Mouse (Mus musculus) right cerebral cortex, postnatal 10 days (tissue): Measurements from ENCODE around the gene Fnbp1.

ENCODE experiments used
- DNase-seq, 2 experiments: peaks; one replicate each; pipeline ENCODE4 v3.0.0; 2021; ENCODE audit warnings: low spot score in 2 of 2

Fnbp1 gene

DNA sequence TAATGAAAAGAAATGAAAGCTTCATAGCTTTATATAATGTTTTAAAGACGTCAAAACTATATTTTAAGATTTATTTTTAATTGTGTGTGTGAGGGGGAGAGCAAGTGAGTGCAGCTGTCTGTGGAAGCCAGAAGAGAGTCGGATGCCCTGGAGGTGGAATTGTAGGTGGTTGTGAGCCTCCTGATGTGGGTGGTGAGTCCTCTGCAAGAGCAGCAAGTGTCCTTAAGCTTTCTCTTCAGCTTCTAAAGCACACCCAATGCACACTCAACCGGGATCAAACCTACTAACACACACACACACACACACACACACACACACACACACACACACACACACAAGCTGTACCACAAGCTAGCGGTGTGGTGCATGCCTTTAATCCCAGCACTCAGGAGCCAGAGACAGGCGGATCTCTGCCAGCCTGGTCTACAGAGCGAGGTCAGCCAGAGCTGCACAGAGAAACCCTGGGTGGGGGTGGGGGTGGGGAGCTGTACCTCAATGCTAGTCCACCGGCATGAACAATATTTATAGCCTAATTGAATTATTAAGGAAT is 74.0 kb downstream of the Fnbp1 start:
- no peak for DNase-seq

DNA sequence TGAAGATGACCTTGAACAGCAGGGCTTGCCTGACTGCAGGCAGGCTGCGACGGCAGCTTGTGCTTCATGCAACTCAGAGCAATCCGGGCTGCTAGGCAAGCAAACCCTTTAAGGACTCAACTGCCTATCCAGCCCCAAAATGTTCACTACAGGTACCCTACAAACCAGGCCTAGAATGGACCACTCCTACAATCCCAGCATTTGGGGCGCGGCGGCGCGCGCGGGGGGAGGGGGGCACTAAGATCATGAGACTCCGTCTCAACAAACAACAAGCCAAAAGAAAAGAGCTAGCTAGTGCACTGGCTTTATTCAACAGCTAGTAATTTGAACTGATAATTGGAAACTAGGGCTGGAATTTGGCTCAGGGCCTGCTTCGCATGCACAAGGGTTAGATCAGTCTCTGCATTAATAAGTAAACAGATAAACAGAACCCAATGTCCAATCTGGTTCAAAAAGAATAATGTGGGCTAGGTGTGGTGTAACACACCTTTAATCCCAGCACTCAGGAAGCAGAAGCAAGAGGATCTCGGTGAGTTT is 74.7 kb downstream of the Fnbp1 start:
- DNase-seq: no peak

DNA sequence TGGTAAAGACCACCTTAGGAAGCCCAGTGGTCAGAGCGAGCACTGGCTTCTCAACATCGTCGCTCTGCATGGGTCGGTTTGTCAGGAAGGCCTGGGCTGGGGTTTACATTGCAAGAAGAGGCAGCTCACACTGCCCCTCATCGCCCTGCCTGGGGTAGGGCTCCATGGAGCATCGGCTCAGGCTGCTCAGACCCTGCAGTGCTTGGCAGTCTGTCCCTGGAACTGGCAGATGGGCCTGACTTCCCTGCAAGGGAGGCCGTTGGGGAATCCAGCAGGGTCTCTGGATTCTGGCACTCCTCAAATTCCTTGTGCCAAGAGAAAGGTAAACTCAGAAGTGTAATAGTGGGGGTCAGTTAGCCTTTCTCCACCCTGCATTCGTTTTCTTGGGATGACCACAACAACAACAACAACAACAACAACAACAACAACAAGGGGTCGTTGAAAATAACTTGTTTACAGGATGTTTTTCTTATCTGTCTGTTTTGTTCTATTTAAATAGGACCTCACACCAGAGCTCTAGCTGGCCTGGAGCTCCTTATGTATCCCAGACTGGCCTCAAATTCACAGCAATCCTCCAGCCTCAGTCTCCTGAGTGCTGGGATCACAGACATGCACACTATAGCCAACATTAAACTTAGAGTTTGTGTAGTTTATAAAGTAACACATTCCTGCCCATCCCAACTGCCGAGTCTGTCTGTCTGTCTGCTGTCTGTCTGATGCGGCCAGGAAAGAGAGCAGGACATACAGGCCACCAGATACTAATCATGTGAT is 75.6 kb downstream of the Fnbp1 start:
- DNase-seq: peak in 1 of 2 experiments; percentile 43

DNA sequence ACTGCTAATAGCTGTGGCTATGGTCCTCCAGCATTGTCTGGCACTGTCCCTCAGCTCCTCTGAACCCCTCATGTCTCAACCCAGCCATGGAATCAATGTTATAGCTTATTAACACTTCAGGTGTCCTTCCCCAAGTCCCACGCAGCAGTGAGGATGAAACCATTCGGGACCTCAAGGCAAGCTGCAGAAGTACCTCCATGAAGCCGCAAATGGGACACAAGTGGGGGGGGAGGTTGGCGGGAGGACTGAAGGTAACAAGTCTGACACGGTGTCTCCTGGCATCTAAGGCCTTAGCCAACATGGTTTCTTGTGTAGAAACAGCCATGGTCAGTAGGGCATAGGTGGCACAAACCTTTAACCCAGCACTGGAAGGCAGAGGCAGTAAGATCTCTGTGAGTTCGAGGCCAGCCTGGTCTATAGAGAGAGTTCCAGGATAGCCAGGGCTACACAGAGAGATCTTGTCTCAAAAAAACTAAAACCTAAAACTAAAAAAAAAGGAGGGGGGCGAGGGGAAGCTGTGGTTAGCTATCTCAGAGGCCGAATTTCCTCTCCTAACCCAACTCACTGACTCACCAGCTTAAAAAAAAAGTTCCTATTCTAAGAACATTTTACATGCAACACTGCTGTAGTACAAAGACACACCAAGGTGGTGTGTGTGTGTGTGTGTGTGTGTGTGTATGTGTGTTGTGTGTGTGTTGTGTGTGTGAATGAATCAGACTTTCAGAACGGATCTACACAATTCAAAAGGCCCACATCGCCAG is 79.8 kb downstream of the Fnbp1 start:
- DNase-seq: no peak

DNA sequence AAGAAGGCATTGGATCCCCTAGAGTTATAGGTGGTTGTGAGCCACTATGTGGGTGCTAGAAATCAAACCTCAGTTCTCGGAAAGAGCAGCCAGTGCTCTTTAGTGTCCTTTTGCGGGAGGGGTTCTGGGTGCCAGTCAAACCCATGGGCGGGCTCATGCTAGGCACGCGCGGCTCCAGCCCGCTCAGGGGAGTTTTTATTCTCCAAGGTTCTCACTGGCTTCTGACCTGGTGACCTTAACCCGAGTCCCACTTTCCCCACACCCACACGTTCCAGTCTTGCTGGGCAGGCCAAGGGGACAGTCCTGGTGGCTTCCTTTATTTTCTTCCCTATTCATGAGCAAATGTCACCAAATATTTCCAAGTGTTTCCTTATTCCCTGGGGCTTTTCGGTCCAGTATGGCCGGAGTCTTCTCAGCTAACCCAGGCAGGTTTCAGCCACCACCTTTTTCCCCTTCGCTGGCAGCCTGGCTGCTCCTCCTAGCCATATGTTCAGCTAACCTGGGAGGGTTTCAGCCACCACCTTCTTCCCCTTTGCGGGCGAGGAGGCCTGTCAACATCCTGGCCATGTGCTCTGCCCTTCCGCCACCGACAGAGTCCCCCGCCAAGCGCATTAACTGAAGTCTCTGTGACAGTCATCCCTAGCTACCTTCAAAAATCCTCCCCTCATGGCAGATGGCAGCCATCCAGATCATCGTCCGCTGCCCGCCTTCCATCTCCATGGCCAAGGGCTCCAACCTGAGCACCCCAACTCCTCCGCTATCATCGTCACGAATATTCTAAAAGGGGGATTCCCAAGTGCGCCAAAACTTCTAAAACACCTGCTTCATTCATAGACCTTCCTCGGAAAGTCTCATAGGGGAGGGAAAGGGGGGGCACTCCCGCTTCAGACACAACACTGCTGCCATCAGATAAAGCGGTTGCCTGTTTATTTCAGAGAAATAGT is 80.7 kb downstream of the Fnbp1 start:
- DNase-seq: peak in 1 of 2 experiments; percentile 43

DNA sequence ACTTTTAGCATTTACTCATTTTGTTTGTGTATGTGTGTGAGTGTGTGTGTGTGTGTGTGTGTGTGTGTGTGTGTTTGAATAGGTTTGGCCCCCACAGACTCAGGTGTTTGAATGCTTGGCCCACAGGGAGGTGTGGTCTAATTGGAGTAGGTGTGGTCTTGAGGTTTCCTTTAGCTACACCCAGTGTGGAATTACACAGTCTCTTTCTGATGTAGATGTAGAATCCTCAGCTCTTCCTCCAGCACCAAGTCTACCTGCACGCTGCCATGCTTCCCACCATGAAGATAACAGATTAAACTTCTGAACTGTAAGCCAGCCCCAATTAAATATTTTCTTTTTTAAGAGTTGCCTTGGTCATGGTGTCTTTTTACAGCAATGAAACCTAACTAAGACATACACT is 81.5 kb downstream of the Fnbp1 start:
- no peak for DNase-seq

DNA sequence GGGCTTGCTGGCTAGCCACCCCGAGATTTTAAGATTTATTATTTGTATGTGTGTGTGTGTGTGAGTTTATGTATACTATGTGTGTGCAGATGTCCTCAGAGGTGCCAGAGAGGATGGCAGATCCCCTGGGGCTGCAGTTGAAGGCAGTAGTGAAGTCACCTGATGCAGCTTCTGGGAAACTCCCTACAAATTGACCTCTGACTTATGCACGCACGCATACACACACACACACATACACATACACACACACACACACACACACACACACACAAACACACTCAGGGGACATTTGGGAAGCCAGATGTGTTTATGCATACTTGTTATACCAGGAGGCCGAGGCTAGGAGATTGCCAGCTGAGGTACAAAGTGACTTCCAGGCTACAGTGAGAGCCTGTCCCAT is 83.4 kb downstream of the Fnbp1 start:
- DNase-seq: no peak

DNA sequence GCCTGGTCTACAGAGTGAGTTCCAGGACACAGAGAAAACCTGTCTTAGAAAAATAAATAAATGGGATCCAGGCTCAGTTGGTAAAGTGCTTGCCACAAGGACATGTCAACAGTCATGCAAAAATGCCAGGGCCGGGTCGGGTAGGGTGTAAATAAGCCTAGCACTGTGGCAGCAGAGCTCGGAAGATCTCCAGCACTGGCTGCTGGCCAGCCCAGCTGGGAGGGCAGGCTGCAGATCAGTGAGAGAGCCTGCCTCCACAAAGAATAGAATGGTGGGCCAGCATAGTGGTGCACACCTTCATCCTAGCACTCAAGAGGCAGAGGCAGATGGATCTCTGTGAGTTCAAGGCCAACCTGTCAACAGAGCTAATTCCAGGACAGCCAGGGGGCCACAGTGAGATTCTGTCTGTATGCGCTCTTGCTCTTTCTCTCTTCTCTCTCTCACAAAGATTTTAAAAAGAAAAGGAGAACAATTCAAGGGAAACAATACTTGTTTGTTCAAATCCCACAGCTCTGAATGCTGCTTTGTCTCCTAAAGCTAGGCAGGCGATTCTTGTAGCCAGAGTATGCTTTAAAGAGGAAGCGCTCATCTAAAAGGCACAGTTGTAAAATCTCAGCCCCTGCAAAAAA is 84.1 kb downstream of the Fnbp1 start:
- peak in 1 of 2 experiments; percentile 46 for DNase-seq

DNA sequence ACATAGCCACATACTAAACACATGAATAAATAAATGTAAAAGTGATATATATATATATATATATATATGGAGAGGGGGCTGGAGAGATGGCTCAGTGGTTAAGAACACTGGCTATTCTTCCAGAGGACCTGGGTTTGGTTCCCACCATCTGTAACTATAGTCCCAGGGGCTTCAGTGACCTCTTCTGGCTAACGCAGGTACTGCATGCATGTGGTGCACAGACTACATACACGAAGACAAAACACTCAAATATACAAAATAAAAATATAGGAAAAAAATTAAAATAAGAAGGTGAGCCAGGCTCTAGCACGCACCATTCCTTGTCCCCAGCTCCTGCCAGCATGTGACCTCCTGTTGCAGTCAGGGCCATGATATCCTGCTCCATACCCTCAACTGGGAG is 85.7 kb downstream of the Fnbp1 start:
- DNase-seq: no peak

DNA sequence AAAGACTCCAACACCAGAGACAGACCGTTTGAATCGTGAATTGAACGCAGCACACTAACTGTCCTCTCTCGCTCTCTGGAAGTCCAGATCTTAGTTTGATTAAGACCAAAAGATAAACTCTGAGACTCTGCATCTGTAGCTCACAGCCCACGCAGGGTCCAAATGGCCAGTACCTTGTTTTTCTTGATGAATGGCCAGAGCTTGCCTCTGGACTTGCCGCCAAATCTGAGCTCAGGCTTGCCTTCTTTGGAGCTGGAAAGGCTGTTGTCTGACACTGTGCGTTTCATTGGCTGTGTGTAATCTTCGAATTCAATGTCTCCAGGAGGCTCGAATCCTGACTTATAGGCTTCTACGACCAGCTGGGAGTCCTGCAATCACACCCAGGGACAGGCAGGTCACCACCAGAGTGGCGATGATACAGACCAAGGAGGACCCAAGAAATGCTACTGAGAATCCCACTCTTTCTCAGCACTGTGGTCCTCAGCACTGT is 87.9 kb downstream of the Fnbp1 start:
- DNase-seq: no peak

DNA sequence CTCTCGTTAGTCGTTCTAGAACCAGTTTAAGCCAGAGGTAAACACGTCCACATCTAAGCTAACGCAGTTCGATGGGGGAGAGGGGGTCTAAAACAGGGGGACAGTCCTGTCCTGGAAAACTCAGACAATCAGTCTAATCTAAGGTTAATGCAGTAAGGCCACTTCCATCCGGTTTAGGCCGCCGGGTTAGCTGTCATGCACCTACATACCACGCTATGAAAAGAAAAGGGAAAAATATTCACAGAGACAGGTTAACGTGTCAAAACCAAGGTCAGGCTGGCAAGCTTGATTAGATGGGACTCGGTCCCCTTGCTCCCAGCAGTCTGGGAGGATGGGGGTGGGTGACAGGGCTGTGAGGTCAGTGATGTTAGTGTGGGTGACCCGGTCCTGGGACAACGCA is 88.4 kb downstream of the Fnbp1 start:
- DNase-seq: no peak

DNA sequence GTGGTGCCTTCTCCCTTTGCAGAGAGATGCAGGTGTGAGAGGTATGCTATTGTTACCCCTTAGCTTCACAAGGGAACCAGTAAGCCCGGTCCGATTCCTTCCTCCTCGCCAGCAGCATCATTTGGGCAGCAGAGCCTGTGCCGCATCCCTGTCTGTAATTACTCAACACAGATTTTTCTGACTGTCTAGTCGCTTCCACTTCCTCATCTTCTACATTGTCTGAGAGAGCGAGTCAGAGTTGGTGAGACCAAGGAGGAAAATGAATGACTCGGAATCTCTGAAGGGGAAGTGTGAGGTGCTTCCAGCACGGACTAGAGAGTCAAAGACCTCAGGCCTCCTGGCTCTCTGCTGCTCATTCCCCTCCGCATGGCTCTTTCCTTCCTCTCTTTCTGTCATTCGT is 89.4 kb downstream of the Fnbp1 start:
- no peak for DNase-seq

DNA sequence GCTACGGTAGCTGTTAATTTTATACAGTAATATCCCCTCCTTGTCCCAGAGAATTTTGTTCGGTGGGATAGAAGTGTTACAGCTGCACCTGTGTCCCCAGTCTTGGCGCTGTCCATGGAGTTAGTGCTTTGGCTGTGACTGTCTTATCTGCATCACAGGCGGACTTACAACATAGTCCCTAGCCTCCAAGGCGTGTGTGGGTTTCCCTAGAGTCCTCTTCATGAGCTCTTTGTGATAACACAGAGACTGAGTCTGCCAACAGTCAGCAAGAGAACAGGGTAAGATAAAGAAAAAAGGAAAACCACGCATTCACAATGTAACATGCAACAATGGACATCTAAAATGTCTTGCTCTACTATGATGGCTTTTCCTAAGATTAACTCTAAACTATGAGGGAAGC is 93.8 kb downstream of the Fnbp1 start:
- no peak for DNase-seq

DNA sequence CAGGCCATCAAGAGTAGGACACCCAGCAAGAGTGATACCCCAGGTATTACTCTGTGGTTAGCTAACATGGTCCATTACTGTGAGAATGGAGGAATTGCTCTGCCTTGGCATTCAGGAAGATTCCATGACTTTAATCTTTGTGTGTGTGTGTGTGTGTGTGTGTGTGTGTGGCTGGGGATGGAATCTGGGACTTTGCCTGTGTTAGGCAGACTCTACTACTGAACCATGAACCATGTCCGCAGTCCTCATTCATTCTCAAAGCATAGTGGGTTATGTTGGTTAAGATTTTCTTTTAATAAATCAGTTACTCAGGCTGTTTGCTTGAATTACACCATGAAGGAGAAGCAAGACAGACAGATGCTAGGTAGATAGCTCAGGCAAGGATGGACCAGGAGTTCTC is 98.0 kb downstream of the Fnbp1 start:
- DNase-seq: no peak

DNA sequence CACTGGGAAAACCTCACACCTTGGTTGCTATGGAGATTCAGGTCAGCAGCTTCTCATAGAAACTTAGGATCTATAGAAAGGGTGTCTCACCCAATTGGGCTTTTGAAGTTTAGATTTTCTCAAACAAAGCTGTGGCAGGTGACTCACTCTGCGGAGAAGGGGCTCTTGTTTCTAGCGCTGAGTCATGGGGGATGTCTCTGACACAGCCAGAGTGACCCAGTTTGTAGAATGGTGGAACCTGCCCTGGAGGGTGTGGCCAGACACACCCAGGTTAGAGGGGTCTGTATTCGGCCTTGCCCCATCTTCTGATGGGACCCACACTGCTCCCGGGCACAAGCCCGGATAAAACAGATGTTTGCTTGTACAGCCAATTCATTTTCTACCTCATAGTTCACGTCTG is 98.9 kb downstream of the Fnbp1 start:
- no peak for DNase-seq

DNA sequence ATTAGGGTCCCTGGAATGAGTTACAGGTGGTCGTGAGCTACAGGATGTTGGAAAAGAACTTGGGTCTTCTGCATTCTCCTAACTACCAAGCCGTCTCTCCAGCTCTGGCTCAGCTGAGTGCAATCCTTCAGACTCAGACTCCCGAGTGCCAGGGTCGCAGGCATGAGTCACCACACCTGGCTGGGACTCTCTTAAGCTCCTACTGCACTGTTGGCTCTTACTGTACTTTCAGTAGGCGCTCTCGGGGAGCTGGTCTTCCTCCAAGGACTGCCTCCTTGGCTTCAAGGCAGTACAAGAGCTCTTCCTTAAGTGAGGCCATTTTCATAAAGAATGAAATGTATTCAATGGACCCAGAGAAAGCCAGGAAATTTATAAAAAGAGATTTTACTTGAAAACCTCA is 100.4 kb downstream of the Fnbp1 start:
- DNase-seq: no peak

DNA sequence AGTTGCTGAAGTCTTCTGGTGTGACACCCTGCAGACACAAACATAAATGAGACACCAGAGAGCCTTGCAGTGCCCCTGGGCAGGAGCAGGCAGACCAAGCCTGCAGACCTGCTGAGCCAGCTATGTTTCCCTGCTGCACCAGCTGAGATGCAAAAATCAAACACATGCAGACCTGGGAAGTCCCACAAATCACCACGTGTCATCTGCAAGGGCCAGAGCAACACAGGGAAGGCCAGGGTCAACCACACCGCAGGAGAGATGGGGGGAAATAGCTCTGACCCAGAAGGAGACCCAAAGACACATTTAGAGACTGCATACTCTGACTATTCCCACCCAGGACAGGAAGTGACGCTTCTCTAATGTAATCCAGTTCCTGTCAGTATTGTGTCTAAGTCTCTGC is 101.3 kb downstream of the Fnbp1 start:
- DNase-seq: no peak

DNA sequence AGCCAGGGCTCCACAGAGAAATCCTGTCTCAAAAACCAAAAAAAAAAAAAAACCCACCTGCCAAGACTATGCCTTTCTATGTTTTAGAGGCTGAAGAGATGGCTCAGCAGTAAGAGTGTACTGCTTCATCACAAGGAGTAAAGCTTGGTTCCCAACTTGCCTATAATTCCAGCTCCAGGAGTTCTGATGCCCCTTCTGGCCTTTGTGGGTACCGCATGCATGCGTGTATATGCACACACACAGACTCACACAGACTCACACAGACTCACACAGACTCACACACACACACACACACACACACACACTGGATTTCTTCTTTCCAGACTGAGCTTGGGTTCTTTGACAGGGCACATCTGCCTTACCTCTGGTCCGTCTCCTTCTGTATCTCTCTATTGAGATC is 101.8 kb downstream of the Fnbp1 start:
- DNase-seq: no peak

DNA sequence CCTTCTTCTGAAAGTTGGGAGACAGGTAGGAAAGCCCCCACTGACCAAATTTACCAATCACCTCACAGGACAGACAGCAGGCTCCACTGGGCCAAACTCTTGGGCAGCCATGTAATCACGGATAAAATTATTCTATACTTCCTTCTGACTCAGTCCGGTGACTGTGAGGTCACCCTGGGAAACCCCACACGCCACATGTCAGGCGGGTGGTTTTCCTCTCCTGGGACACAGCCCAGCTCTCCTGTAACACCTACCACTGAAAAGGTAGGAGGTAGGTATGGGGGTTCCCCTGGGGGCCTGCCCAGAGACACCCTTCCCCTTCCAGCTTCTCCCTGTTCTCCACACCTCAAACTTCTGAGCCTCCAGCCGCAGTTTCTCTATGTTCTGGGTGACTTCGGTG is 105.0 kb downstream of the Fnbp1 start:
- no peak for DNase-seq

DNA sequence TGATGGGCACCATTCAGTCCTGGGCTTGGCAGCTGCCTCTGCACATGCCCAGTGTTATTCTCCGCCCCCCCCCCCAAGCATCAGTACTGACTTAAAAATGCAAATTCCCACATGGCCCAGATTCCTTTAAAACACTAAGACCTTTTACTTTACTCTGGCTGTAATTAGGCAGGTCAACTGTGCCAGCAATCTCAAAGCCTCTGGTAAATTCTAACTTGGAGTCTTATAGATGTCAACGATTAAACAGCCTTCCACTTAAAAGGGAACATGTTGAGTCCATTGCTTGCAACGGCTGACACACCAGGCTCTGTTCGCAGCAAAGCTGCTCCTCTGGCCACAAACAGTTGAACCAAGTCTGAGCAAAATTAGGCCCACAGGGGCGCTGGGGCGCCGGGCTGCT is 109.8 kb downstream of the Fnbp1 start:
- DNase-seq: no peak

DNA sequence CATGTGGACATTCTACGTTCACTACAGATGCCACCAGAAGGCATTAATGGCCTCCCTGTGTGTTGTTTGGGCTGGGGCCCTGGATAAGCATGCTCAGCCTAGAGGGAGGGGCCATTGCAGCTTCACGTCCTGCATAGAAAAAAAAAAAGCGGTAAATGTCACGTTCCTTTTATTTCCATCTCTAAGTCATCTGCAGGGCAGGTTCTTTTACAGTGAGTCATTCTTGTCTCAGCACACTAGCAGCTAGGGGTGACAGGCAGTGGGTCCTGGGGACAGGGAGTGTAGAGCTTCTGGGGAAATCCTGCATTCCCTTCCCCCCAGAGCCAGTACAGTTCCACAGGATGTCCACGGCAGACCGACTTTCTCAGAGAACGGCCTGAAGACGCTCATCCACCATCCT is 115.2 kb downstream of the Fnbp1 start:
- no peak for DNase-seq
